Mouse (Mus musculus) heart, postnatal 25 days (tissue): ENCODE measurements at regions not wholly inside any gene's neighbourhood (a gene's known extent, or its start where the extent isn't known, plus 50 kb on each side); places are given as distances from the start of the nearest gene placed in this dataset.

Experiments used
- DNase-seq: peaks from one replicate; pipeline ENCODE4 v3.0.0; 2022; ENCODE audit warnings: low spot score
- intact Hi-C: fragments of 180-260 bp; cut with DNase I; formaldehyde crosslinking; loops from one replicate; pipeline ENCODE4 v1.15.1; 2025

DNA sequence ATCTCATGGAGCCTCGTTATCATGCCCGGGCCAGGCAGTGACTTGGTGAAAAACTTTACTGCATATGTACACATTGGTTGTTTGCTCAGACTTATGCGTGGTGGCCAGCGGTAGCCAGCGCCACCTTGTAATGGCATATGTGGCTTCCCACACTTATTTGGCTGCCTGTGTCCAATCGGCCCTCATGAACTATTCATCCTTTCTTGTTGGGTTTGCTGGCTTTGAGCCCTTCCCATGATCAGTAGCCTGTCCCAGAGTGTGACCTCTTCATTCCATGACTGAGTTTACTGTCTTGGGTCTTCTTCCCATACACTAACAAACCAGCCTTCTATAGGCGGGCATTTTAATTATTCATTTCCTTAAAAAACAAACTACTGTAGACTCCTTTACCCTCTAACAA is 361.9 kb downstream of the Etnk1 start:
- DNase-seq: no peak
- intact Hi-C loops: no loop called here

- no peak for DNase-seq
- intact Hi-C loops: no loop called here
These were observed 363.6 kb downstream of the Etnk1 start for GRCm38 (mm10) chr6:143530372-143531224.

DNA sequence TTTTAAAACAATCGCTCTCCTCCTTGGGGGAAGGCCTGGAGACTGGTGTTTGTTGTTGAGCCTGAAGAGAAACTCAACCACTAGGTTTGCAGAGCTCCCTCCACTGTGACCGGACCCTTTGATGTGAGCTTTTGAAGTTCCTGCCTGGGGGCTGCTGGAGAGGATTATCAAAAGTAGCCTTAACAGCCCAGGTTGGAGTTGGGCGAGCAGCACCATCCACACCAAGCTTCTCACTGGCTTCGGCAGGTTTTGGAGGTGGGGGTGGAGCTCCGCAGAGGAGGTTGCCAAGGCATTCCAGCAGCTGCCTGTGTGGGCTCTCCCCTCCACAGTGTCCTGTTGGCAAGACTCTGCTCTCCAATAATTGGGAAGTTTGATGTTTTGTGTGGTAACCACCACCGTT is 364.5 kb downstream of the Etnk1 start:
- intact Hi-C loops: no loop called here

DNA sequence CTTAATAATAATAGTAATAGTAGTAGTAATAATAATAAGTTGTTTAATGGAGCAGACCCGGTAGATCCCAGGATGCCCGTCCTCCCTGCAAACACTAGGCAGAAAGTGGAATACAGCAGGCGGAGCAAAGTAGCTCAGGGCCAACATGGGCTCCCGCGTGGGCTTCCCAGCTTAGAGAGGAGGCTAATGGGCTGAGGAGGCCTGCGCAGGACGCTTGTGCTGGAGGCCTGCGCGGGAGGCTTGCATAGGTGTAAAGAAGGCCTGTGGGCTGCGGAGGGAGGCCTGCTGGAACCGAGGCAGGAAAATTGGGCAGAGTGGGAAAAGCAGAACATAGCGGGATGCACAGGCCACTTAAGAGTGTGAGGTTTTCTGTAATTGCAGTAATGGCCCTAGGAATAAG is 365.4 kb downstream of the Etnk1 start:
- DNase-seq: no peak
- intact Hi-C loops: no loop called here

More for the DNA sequence above, 364.5 kb downstream of the Etnk1 start:
- DNase-seq: no peak

DNA sequence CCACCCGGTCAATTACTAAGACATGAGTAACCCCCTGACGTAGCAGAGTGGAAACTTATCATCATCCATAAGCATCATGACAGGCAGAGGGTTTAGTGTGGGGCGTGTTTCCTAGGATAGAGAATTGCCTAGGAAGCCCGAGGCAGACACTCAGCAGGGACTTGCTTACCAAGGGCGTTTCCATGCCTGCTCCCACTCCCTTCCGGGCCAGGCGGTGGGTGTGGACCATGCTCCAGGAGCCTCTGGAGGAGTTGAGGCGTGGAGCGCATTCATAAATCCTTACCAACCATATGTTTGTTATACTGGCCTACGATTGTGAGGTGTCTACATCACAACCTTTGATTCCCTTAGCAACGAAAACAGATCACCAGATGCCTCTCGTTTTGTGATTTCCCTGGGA is 368.2 kb downstream of the Etnk1 start:
- intact Hi-C loops: no loop called here

GRCm38 (mm10) chr6:143535726-143536125 is 368.7 kb downstream of the Etnk1 start:
- intact Hi-C loops: no loop called here
- no peak for DNase-seq

More for the DNA sequence above, 368.2 kb downstream of the Etnk1 start:
- DNase-seq: no peak

GRCm38 (mm10) chr6:143536525-143537293 is 369.7 kb downstream of the Etnk1 start:
- intact Hi-C loops: no loop called here

DNA sequence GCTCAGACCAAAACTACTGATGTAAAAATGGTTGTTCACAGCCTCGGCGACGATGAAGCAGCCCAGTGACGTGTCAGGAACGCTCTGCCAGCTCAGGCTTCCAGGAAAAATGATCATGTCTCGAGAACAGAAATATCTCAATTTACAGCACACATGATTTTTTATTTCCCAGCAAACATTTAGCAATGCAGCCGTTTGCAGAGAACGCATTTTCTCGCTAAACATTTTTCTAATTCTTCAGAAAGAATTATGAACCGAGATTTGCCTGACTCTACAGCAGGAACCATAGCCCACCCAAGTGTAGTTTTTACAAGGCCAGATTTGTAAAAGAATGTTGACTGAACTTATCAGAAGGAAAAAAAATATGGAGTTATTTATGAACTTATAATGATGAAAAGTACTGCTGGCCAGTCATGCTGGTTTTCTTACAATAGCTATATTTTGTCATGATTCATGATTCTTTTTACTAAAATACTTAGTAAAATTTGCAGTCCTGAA is 380.4 kb downstream of the Etnk1 start:
- intact Hi-C loops: no loop called here
- DNase-seq: no peak

More at GRCm38 (mm10) chr6:143536525-143537293, 369.7 kb downstream of the Etnk1 start:
- DNase-seq: no peak

GRCm38 (mm10) chr6:143554946-143555345 is 387.9 kb downstream of the Etnk1 start:
- DNase-seq: no peak
- intact Hi-C loops: no loop called here

DNA sequence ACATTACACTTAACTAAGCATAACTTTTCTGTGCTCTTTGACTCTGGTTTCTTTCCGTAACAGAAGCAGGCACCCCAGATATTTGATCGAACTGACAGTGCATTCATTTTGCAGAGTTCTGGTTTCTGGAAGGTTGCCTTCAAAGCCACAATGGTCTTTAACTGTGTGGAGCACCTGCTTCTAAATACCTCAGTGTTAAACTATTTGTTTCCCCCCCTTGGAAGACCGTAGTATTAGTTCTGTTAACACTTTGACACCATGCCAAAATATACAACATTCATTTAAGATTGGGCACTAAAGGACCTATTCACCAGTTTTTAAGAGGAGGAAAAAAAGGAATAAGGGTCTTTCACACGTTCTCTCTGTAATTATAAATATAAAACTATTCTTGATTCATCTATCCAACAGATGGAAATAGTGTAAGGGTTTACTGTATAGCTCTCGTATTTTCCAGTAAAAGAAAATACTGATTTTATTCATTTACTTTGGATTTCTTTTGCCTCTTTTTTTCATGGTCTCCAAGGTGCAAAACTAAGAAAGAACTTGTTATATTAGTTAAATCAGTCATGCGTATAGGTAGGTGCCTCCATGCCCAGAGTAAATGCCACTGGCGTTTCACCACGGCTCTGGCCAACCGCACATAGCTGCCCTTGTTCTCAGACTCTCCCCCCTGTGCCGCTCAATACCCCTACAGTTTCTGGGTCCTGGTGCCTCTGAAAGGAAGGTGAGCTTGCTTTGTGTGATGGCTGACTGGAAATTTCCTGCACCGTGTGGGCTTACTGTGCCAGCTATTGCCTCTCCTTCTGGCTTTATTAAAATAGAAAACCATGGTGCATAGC is 391.2 kb downstream of the Etnk1 start:
- intact Hi-C loops: no loop called here
- no peak for DNase-seq

DNA sequence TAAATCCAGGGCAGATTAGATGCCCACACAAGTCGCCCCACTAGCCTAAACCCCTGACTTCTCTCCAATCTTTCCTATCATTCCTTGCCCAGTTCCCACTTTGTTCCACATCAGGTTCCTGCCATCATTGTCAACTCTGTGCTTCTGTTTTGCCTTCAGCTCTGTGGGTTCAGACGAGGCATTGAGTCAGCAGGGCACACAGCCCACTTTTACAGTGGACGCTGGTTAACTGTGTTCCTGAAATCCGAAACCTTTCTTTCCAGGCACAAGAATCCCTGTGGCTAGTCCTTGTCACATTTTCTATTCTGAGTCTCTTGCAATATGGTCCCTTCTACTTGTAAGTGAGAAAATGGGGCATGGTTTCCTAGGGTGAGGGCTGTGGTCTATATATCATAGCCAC is 392.3 kb downstream of the Etnk1 start:
- intact Hi-C loops: no loop called here
- no peak for DNase-seq

GRCm38 (mm10) chr6:143561316-143562088 is 394.5 kb downstream of the Etnk1 start:
- no peak for DNase-seq
- intact Hi-C loops: no loop called here

- no peak for DNase-seq
- intact Hi-C loops: no loop called here
These were observed 404.5 kb downstream of the Etnk1 start for GRCm38 (mm10) chr6:143571356-143572115.

DNA sequence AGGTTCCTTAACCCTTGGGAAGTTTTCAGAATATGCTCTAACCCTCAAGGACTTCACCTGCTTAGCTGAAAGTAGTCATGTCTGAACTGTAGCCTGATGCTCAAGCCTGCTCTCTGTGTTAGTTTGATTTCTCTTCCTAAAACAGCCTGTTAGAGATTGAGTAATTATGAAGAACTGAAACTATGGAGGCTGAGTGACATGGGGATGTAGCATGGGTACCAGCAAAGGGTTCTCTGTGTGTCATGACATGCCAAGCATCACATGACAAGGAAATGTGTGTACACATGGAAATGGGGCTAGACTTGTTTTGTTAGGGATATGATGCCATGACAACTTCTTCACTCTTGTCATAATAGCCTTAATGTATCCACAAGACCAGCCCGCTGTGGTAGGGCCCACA is 412.2 kb downstream of the Etnk1 start:
- intact Hi-C loops: no loop called here
- DNase-seq: no peak

GRCm38 (mm10) chr6:143589666-143590065 is 422.6 kb downstream of the Etnk1 start:
- intact Hi-C loops: no loop called here
- no peak for DNase-seq

DNA sequence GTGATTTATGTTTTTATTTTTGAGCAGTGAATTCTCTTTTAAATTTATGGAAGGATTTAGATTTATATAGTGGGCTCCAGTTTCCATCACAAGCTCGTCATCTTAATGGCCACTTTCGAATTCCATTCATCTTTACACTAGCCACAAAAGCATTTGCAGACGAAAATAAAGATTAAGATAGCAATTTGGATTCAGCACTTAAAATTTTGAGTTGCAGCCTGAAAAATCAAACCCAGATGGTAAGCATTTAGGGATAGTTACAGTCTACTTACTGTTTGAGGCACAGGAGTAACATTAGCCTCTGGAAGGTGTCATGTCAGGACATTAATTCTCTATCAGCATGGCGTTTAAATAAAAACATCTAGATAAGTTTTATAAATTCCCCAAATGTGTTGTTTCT is 423.2 kb downstream of the Etnk1 start:
- intact Hi-C loops: no loop called here
- DNase-seq: no peak

DNA sequence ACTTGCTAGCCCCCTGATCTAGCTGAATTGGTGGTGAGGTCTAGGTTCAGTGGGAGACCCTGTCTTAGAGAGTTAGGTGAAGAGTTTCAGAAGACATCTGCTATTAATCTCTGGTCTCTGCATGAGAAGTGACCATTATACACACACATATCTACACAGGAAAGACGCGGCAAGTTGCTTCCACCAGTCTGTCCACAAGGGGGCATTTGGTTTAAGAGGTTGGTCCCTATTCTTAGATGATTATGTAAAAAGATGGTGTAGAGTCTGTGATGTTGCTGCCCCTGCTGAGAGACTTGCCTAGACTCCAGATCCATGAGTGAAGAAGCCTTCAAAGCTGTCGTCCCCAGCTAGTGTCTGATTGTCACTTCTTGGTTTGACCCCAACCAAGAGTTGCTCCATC is 425.5 kb downstream of the Etnk1 start:
- intact Hi-C loops: no loop called here
- DNase-seq: no peak

GRCm38 (mm10) chr6:143595486-143595885 is 428.5 kb downstream of the Etnk1 start:
- intact Hi-C loops: no loop called here
- DNase-seq: no peak

DNA sequence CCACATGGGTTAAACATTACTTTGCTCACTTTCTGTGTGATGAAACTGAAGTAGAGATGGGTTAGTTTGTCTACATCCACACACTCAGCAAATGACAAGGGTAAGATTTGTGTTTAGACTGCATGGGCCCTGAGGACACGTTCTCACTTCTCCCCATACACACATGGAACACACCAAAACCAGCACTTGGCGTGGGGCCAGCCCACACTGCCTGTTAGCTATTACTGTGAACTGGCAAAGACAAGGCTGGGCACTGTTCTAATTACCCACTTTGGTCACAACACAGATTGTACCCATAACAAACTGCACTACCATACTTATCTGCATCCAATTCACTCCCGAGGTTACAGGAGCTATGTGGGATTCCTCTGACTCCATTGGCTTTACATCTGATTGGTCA is 430.4 kb downstream of the Etnk1 start:
- DNase-seq: no peak
- intact Hi-C loops: no loop called here
